Mouse (Mus musculus): Measurements from ENCODE around the gene Nlrc5. TPM values are rescaled to one million over a fixed set of nuclear protein-coding genes. Genes with fewer than 3 reads are reported as not detected.

Nlrc5 gene
- polyA plus RNA-seq, 1 experiment: 0.82 TPM

- Histone ChIP-seq H3K4me1 (ENCODE audit: control insufficient read depth, insufficient read depth, low read length) (no peaks in the 10 kb centered on the region), H3K27ac (ENCODE audit: insufficient read depth, low read length) (no peak overlapping the region), H3K9me3 (replicated peaks; ENCODE audit: control insufficient read depth, insufficient read depth, low read length, poor library complexity, severe bottlenecking) (no peaks in the 10 kb centered on the region), H3K27me3 (ENCODE audit: control insufficient read depth, insufficient read depth, low read length, poor library complexity, severe bottlenecking) (no peaks in the 10 kb centered on the region), H3K4me3 (ENCODE audit: low read depth, low read length) (no peak overlapping the region), H3K36me3 (ENCODE audit: control insufficient read depth, insufficient read depth, low read length, poor library complexity, severe bottlenecking) (no peaks in the 10 kb centered on the region), H3K9ac (ENCODE audit: low read depth, poor library complexity, severe bottlenecking) (no peak overlapping the region)
- no peak for TF ChIP-seq POLR2A (IDR thresholded peaks at IDR 0.05; ENCODE audit: insufficient read depth, low read length)
- no peak for TF ChIP-seq EP300 (IDR thresholded peaks at IDR 0.05; ENCODE audit: insufficient read depth, low read depth, low read length)
- TF ChIP-seq CTCF (IDR thresholded peaks at IDR 0.05; ENCODE audit: low read depth, low read length): no peak
These were observed 82.0 kb downstream of the Nlrc5 start for GRCm38 (mm10) chr8:94516209-94516593.

DNA sequence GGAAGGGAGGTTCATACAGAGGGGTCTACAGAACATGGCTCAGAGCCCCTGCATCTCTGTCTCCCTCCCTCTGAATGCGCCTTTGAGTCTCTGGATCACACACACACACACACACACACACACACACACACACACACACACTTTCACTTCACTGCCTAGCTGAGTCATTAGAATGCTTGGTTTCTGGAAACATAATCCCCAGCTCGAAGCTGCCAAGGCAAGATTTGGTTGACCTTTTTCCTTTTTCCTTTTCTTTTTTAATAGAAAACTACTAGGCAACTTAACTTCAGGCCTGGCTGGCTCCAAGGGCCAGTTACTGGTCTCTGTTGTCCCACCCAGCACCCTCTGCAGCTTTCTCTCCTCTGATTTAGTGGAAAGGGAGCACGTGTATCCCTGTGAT lies 82.6 kb downstream of the Nlrc5 start:
- Histone ChIP-seq H3K4me1 (ENCODE audit: control insufficient read depth, insufficient read depth, low read length) (no peaks in the 10 kb centered on the region), H3K27ac (ENCODE audit: insufficient read depth, low read length) (no peak overlapping the region), H3K36me3 (ENCODE audit: control insufficient read depth, insufficient read depth, low read length, poor library complexity, severe bottlenecking) (no peaks in the 10 kb centered on the region), H3K9ac (ENCODE audit: low read depth, poor library complexity, severe bottlenecking) (no peak overlapping the region), H3K4me3 (ENCODE audit: low read depth, low read length) (no peak overlapping the region), H3K27me3 (ENCODE audit: control insufficient read depth, insufficient read depth, low read length, poor library complexity, severe bottlenecking) (no peaks in the 10 kb centered on the region), H3K9me3 (replicated peaks; ENCODE audit: control insufficient read depth, insufficient read depth, low read length, poor library complexity, severe bottlenecking) (no peaks in the 10 kb centered on the region)
- TF ChIP-seq POLR2A (IDR thresholded peaks at IDR 0.05; ENCODE audit: insufficient read depth, low read length): no peak
- no peak for TF ChIP-seq CTCF (IDR thresholded peaks at IDR 0.05; ENCODE audit: low read depth, low read length)
- TF ChIP-seq EP300 (IDR thresholded peaks at IDR 0.05; ENCODE audit: insufficient read depth, low read depth, low read length): no peak

DNA sequence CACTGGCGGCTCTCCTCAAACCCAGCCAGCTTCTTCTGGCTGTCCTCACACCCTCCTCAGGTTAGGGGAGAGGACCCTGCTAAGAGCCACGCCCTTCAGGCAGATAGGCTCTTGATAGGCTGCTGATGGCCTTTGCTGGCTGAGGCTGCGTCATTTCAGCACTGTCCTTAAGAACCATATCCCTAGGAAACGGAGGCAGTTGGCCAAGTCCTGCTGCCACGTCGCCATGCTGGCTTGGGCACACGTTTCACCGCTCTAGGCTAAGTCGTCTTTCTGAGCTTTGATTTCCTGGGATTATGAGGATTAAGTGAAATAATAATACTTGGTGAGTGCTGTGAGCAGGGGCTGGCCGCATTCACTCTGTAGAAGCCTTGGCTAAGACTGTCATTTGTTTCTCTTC lies 84.2 kb downstream of the Nlrc5 start:
- H3K27ac ChIP-seq (ENCODE audit: insufficient read depth, low read length): no peak overlapping the region
- TF ChIP-seq POLR2A (IDR thresholded peaks at IDR 0.05; ENCODE audit: insufficient read depth, low read length) (no peak), EP300 (IDR thresholded peaks at IDR 0.05; ENCODE audit: insufficient read depth, low read depth, low read length) (no peak)
- no peak overlapping the region for H3K9ac ChIP-seq (ENCODE audit: low read depth, poor library complexity, severe bottlenecking)
- no peak overlapping the region for H3K4me3 ChIP-seq (ENCODE audit: low read depth, low read length)
- H3K9me3 ChIP-seq (replicated peaks; ENCODE audit: control insufficient read depth, insufficient read depth, low read length, poor library complexity, severe bottlenecking): no peaks in the 10 kb centered on the region
- H3K4me1 ChIP-seq (ENCODE audit: control insufficient read depth, insufficient read depth, low read length): no peaks in the 10 kb centered on the region
- H3K27me3 ChIP-seq (ENCODE audit: control insufficient read depth, insufficient read depth, low read length, poor library complexity, severe bottlenecking): no peaks in the 10 kb centered on the region
- H3K36me3 ChIP-seq (ENCODE audit: control insufficient read depth, insufficient read depth, low read length, poor library complexity, severe bottlenecking): no peaks in the 10 kb centered on the region

GRCm38 (mm10) chr8:94519021-94519420 lies 84.9 kb downstream of the Nlrc5 start:
- H3K4me1 ChIP-seq (ENCODE audit: control insufficient read depth, insufficient read depth, low read length): no peaks in the 10 kb centered on the region
- no peaks in the 10 kb centered on the region for H3K9me3 ChIP-seq (replicated peaks; ENCODE audit: control insufficient read depth, insufficient read depth, low read length, poor library complexity, severe bottlenecking)
- H3K27ac ChIP-seq (ENCODE audit: insufficient read depth, low read length): no peak overlapping the region
- no peaks in the 10 kb centered on the region for H3K36me3 ChIP-seq (ENCODE audit: control insufficient read depth, insufficient read depth, low read length, poor library complexity, severe bottlenecking)
- H3K4me3 ChIP-seq (ENCODE audit: low read depth, low read length): no peak overlapping the region
- H3K9ac ChIP-seq (ENCODE audit: low read depth, poor library complexity, severe bottlenecking): no peak overlapping the region
- no peak for TF ChIP-seq POLR2A (IDR thresholded peaks at IDR 0.05; ENCODE audit: insufficient read depth, low read length)
- H3K27me3 ChIP-seq (ENCODE audit: control insufficient read depth, insufficient read depth, low read length, poor library complexity, severe bottlenecking): no peaks in the 10 kb centered on the region

- H3K27ac ChIP-seq (ENCODE audit: insufficient read depth, low read length): no peak overlapping the region
- no peaks in the 10 kb centered on the region for H3K9me3 ChIP-seq (replicated peaks; ENCODE audit: control insufficient read depth, insufficient read depth, low read length, poor library complexity, severe bottlenecking)
- no peaks in the 10 kb centered on the region for H3K36me3 ChIP-seq (ENCODE audit: control insufficient read depth, insufficient read depth, low read length, poor library complexity, severe bottlenecking)
- H3K9ac ChIP-seq (ENCODE audit: low read depth, poor library complexity, severe bottlenecking): no peak overlapping the region
- no peaks in the 10 kb centered on the region for H3K4me1 ChIP-seq (ENCODE audit: control insufficient read depth, insufficient read depth, low read length)
- H3K4me3 ChIP-seq (ENCODE audit: low read depth, low read length): no peak overlapping the region
- no peaks in the 10 kb centered on the region for H3K27me3 ChIP-seq (ENCODE audit: control insufficient read depth, insufficient read depth, low read length, poor library complexity, severe bottlenecking)
- TF ChIP-seq POLR2A (IDR thresholded peaks at IDR 0.05; ENCODE audit: insufficient read depth, low read length) (no peak), EP300 (IDR thresholded peaks at IDR 0.05; ENCODE audit: insufficient read depth, low read depth, low read length) (no peak), CTCF (IDR thresholded peaks at IDR 0.05; ENCODE audit: low read depth, low read length) (no peak)
These were observed 87.3 kb downstream of the Nlrc5 start for GRCm38 (mm10) chr8:94521481-94521880.

- Histone ChIP-seq H3K36me3 (ENCODE audit: control insufficient read depth, insufficient read depth, low read length, poor library complexity, severe bottlenecking) (no peaks in the 10 kb centered on the region), H3K9ac (ENCODE audit: low read depth, poor library complexity, severe bottlenecking) (no peak overlapping the region), H3K4me1 (ENCODE audit: control insufficient read depth, insufficient read depth, low read length) (no peaks in the 10 kb centered on the region), H3K27me3 (ENCODE audit: control insufficient read depth, insufficient read depth, low read length, poor library complexity, severe bottlenecking) (no peaks in the 10 kb centered on the region), H3K4me3 (ENCODE audit: low read depth, low read length) (no peak overlapping the region), H3K9me3 (replicated peaks; ENCODE audit: control insufficient read depth, insufficient read depth, low read length, poor library complexity, severe bottlenecking) (no peaks in the 10 kb centered on the region), H3K27ac (ENCODE audit: insufficient read depth, low read length) (no peak overlapping the region)
- TF ChIP-seq POLR2A (IDR thresholded peaks at IDR 0.05; ENCODE audit: insufficient read depth, low read length) (no peak), CTCF (IDR thresholded peaks at IDR 0.05; ENCODE audit: low read depth, low read length) (no peak), EP300 (IDR thresholded peaks at IDR 0.05; ENCODE audit: insufficient read depth, low read depth, low read length) (no peak)
These were observed 88.3 kb downstream of the Nlrc5 start for GRCm38 (mm10) chr8:94522482-94522881.
